In genomic region chr1:156058207-156058606, GRCm38 (mm10) we compare ENCODE assay signal across 22 mouse cellular contexts.
"Had no signal": no experiment of that assay in that cellular context is flagged by ENCODE, and none has a peak within 500 bp of the region (broad histone marks: within the 10 kb centered on the region; RNA-seq: fewer than 3 reads in every experiment).

No protein-coding gene starts in this region.

- H3K9ac ChIP-seq: heart, embryonic 13.5 days; heart, embryonic 15.5 days; hindbrain, embryonic 12.5 days; hindbrain, embryonic 14.5 days; limb, embryonic 12.5 days; liver, embryonic 12.5 days; liver, embryonic 14.5 days had no signal

- H3K9me3 ChIP-seq: heart, embryonic 13.5 days; heart, embryonic 15.5 days; hindbrain, embryonic 12.5 days; limb, embryonic 10.5 days; limb, embryonic 12.5 days; liver, embryonic 12.5 days had no signal

- H3K27ac ChIP-seq: gastrocnemius, adult 2 months; heart, adult 2 months; heart, embryonic 13.5 days; heart, embryonic 15.5 days; hindbrain, embryonic 12.5 days; hindbrain, embryonic 14.5 days; hindbrain, postnatal 0 days; limb, embryonic 10.5 days; limb, embryonic 12.5 days; liver, embryonic 12.5 days; liver, embryonic 14.5 days had no signal

- H3K4me3 ChIP-seq: gastrocnemius, adult 2 months; heart, adult 2 months; heart, embryonic 13.5 days; heart, embryonic 15.5 days; hindbrain, embryonic 12.5 days; limb, embryonic 10.5 days; limb, embryonic 12.5 days; liver, embryonic 12.5 days had no signal

- H3K4me1 ChIP-seq: hindbrain, embryonic 12.5 days; limb, embryonic 10.5 days; limb, embryonic 12.5 days; liver, embryonic 12.5 days had no signal

- ATAC-seq: hindbrain, postnatal 0 days; liver, embryonic 12.5 days had no signal

- H3K27me3 ChIP-seq: heart, embryonic 13.5 days; heart, embryonic 15.5 days; hindbrain, embryonic 12.5 days; limb, embryonic 12.5 days; liver, embryonic 12.5 days had no signal

- DNase-seq: gastrocnemius, adult 2 months; gastrocnemius, postnatal 10 days; gastrocnemius, postnatal 25 days; heart, adult 11 months; heart, adult 2 months; heart, postnatal 14 days; heart, postnatal 36 days; kidney, adult 11 months; kidney, adult 8-10 months; kidney, postnatal 14 days; kidney, postnatal 36 days; layer of hippocampus, adult 9-11 months; layer of hippocampus, postnatal 36 days had no signal
